In genomic region chr8:87835924-87836323, GRCm38 (mm10) we compare ENCODE assay signal across 9 mouse cellular contexts.
DNase-seq lines count a peak whose midpoint lies in the region; ATAC-seq and TF ChIP-seq lines count a peak whose summit lies in the region.
"Had no signal": no experiment of that assay in that cellular context is flagged by ENCODE, and none has a peak within 500 bp of the region (broad histone marks: within the 10 kb centered on the region; RNA-seq: fewer than 3 reads in every experiment).

No protein-coding gene starts in this region.

- H3K27ac ChIP-seq in lung, embryonic 14.5 days (ENCODE audit: low read depth) = peak overlapping the region; percentile 88
- no peak overlapping the region for H3K27ac ChIP-seq in lung, postnatal 0 days (ENCODE audit: low read length)
- H3K27ac ChIP-seq in forebrain, embryonic 14.5 days (ENCODE audit: low read depth, low read length) = peak overlapping the region; percentile 78
- H3K27ac ChIP-seq in limb, embryonic 12.5 days = peak overlapping the region; percentile 97
- H3K27ac ChIP-seq in neural tube, embryonic 15.5 days (replicated peaks) = peak overlapping the region; percentile 77

- no peaks in the 10 kb centered on the region for H3K9me3 ChIP-seq in lung, embryonic 14.5 days (ENCODE audit: low read depth, low read length)
- no peaks in the 10 kb centered on the region for H3K9me3 ChIP-seq in lung, postnatal 0 days (ENCODE audit: low read length)
- no peaks in the 10 kb centered on the region for H3K9me3 ChIP-seq in forebrain, embryonic 14.5 days (replicated peaks; ENCODE audit: control insufficient read depth, low read length)
- no peaks in the 10 kb centered on the region for H3K9me3 ChIP-seq in limb, embryonic 12.5 days
- no peaks in the 10 kb centered on the region for H3K9me3 ChIP-seq in neural tube, embryonic 15.5 days (replicated peaks)

- no peaks in the 10 kb centered on the region for H3K27me3 ChIP-seq in lung, embryonic 14.5 days (ENCODE audit: insufficient read depth, low read length)
- H3K27me3 ChIP-seq in lung, postnatal 0 days (replicated peaks; ENCODE audit: insufficient read depth, low read length) = no peaks in the 10 kb centered on the region
- no peaks in the 10 kb centered on the region for H3K27me3 ChIP-seq in forebrain, embryonic 14.5 days (replicated peaks; ENCODE audit: control insufficient read depth, insufficient read depth, low read length)
- no peaks in the 10 kb centered on the region for H3K27me3 ChIP-seq in limb, embryonic 12.5 days
- no peaks in the 10 kb centered on the region for H3K27me3 ChIP-seq in neural tube, embryonic 15.5 days (replicated peaks)

- peaks cover 53% of the 10 kb centered on the region for H3K4me1 ChIP-seq in lung, embryonic 14.5 days (ENCODE audit: insufficient read depth)
- 0 out of 2 replicates have a peak, but pooled peaks cover 9% of the 10 kb centered on the region for H3K4me1 ChIP-seq in lung, postnatal 0 days (ENCODE audit: insufficient read depth, low read depth, low read length)
- H3K4me1 ChIP-seq in forebrain, embryonic 14.5 days (ENCODE audit: control insufficient read depth, insufficient read depth, low read length) = peaks cover 76% of the 10 kb centered on the region
- peaks cover 89% of the 10 kb centered on the region for H3K4me1 ChIP-seq in limb, embryonic 12.5 days (replicated peaks)
- peaks cover 75% of the 10 kb centered on the region for H3K4me1 ChIP-seq in neural tube, embryonic 15.5 days

- TF ChIP-seq EP300 in lung, postnatal 0 days (IDR thresholded peaks at IDR 0.05) = no peak

- H3K9ac ChIP-seq in lung, embryonic 14.5 days = no peak overlapping the region
- no peak overlapping the region for H3K9ac ChIP-seq in lung, postnatal 0 days (replicated peaks; ENCODE audit: low read depth)
- no peak overlapping the region for H3K9ac ChIP-seq in forebrain, embryonic 14.5 days (ENCODE audit: low read length)
- no peak overlapping the region for H3K9ac ChIP-seq in limb, embryonic 12.5 days (replicated peaks)
- no peak overlapping the region for H3K9ac ChIP-seq in neural tube, embryonic 15.5 days (replicated peaks)

- H3K4me2 ChIP-seq in lung, embryonic 14.5 days = peak overlapping the region; percentile 51
- no peak overlapping the region for H3K4me2 ChIP-seq in lung, postnatal 0 days (replicated peaks; ENCODE audit: low read depth, low read length)
- H3K4me2 ChIP-seq in forebrain, embryonic 14.5 days (ENCODE audit: low read length) = peak overlapping the region; percentile 10; the same call in 1 of the 2 replicates
- peak overlapping the region; percentile 51; the same call in 1 of the 2 replicates for H3K4me2 ChIP-seq in limb, embryonic 12.5 days
- H3K4me2 ChIP-seq in neural tube, embryonic 15.5 days = 0 out of 2 replicates have a peak overlapping the region, but pooled peaks have one; percentile 23

- no peak overlapping the region for H3K4me3 ChIP-seq in lung, embryonic 14.5 days (ENCODE audit: low read depth, low read length)
- no peak overlapping the region for H3K4me3 ChIP-seq in lung, postnatal 0 days (ENCODE audit: low read depth, low read length)
- no peak overlapping the region for H3K4me3 ChIP-seq in forebrain, embryonic 14.5 days (ENCODE audit: low read depth, low read length)
- H3K4me3 ChIP-seq in limb, embryonic 12.5 days (replicated peaks) = no peak overlapping the region
- H3K4me3 ChIP-seq in neural tube, embryonic 15.5 days (replicated peaks) = no peak overlapping the region

- TF ChIP-seq CTCF in lung, embryonic 14.5 days (IDR thresholded peaks at IDR 0.05; ENCODE audit: low read depth) = no peak
- no peak for TF ChIP-seq CTCF in lung, postnatal 0 days (IDR thresholded peaks at IDR 0.05)

- DNase-seq in lung, embryonic 14.5 days = no peak
- DNase-seq in lung, postnatal 0 days (ENCODE audit: low spot score) = no peak
- peak; percentile 76 for DNase-seq in forebrain, embryonic 14.5 days (ENCODE audit: low spot score)
- no peak for DNase-seq in left cerebral cortex, adult 11 months (ENCODE audit: low spot score)
- DNase-seq in ovary, adult 18-20 months (ENCODE audit: low spot score) = no peak
- DNase-seq: cerebellum, adult 9-10 months; kidney, adult 8-10 months had no signal

- no peaks in the 10 kb centered on the region for H3K36me3 ChIP-seq in lung, embryonic 14.5 days (ENCODE audit: insufficient read depth)
- no peaks in the 10 kb centered on the region for H3K36me3 ChIP-seq in lung, postnatal 0 days (ENCODE audit: insufficient read depth, low read length)
- no peaks in the 10 kb centered on the region for H3K36me3 ChIP-seq in forebrain, embryonic 14.5 days (ENCODE audit: control insufficient read depth, insufficient read depth, low read length)
- H3K36me3 ChIP-seq in limb, embryonic 12.5 days = peaks cover 3% of the 10 kb centered on the region; the same call in 1 of the 2 replicates
- no peaks in the 10 kb centered on the region for H3K36me3 ChIP-seq in neural tube, embryonic 15.5 days

- 10% methylated on average over 7 of the region's 7 CpGs for WGBS in lung, embryonic 14.5 days
- WGBS in lung, postnatal 0 days = 31% methylated on average over 7 of the region's 7 CpGs
- 4% methylated on average over 7 of the region's 7 CpGs for WGBS in forebrain, embryonic 14.5 days
- 7% methylated on average over 7 of the region's 7 CpGs for WGBS in limb, embryonic 12.5 days
- WGBS in neural tube, embryonic 15.5 days = 5% methylated on average over 7 of the region's 7 CpGs

- no peak for ATAC-seq in lung, embryonic 14.5 days (ENCODE audit: insufficient read depth)
- no peak for ATAC-seq in lung, postnatal 0 days
- no peak for ATAC-seq in forebrain, embryonic 14.5 days
- no peak for ATAC-seq in limb, embryonic 12.5 days (ENCODE audit: insufficient number of reproducible peaks, insufficient read depth, low FRiP score, low TSS enrichment, low read depth)
- no peak for ATAC-seq in neural tube, embryonic 15.5 days (ENCODE audit: low FRiP score)
